Mouse (Mus musculus) liver, adult 2 months (tissue): ENCODE results near the gene Ear10.
"Not testable (repeated sequence)": the region's sequence is repeated elsewhere in the genome, so short reads cannot be mapped to it uniquely, and the experiment has no call there.

Experiments used
- CTCF ChIP-seq: fragments of 200-500 bp; IDR thresholded peaks from 2 replicates; pipeline ENCODE4 v1.5.1; 2011; ENCODE audit warnings: low read depth, low read length, control low read depth
- POLR2A ChIP-seq: fragments of 200-500 bp; IDR thresholded peaks from 2 replicates; pipeline ENCODE4 v1.6.1; 2011; ENCODE audit warnings: low read length, control low read depth; ENCODE audit not compliant: insufficient read depth; ENCODE audit errors: extremely low read depth

DNA sequence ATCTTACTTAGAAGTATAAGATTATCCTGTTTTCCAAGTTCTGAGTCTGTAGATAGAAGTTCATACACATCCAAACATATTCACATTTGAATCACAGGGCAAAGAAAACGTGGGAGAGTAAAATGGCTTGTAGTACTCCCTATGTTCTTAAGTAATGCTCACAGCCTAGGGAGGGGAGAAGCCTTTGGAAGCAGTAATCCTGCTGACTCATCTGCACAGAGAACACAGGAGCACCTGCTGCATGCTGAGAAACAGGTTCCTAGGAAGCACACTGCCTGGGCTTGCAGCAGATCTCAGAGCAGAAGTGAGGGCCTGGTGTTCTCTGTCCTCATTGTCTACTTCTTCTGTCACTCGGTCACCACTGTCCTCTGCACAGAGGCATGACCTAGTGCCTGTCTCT lies 28.0 kb downstream of the Ear10 start:
- TF ChIP-seq CTCF, POLR2A: not testable (repeated sequence)
